Mouse (Mus musculus): ENCODE measurements around the gene Ldlr.
A peak's percentile ranks its signal among the peaks of the same experiment; 100 is the strongest.
"Not testable (repeated sequence)": the region's sequence is repeated elsewhere in the genome, so short reads cannot be mapped to it uniquely, and the experiment has no call there.

The Ldlr gene

DNA sequence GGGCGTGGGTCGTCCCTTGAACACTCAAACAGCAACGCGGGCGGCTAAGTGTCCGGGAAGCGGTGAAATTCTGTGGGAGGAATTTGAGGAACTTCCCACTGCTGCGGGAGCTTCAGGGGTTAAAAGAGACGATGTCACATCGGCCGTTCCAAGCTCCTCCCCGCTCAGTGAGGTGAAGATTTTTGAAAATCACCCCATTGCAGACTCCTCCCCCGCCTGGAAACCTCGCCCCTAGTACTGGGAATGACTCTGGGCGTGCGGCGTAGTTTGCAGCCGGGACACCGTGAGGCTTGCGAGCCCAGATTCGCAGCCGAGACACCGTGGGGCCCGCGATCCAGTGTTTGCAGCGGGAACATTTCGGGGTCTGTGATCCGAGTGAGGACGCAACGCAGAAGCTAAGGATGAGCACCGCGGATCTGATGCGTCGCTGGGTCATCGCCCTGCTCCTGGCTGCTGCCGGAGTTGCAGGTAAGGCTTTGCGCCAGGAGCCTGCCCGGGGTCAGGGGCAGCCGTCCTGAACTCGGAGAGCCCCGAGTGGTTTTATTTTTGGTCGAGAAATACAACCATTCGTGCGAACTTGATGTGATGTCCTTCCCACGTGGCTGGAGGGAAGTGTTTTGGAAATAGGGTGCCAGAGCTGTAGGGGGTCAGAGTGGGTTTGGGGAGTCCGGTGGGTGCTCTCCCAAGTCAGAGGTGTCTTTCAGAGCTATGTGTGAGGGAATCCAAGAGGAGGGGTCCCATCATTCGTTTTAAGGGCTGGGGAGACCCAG lies at the start of gene Ldlr:
TSS of gene Ldlr (plus strand) at position 107 of the 770 bp plus-strand sequence.
- DNase-seq, result peak; percentile 54 to 58

DNA sequence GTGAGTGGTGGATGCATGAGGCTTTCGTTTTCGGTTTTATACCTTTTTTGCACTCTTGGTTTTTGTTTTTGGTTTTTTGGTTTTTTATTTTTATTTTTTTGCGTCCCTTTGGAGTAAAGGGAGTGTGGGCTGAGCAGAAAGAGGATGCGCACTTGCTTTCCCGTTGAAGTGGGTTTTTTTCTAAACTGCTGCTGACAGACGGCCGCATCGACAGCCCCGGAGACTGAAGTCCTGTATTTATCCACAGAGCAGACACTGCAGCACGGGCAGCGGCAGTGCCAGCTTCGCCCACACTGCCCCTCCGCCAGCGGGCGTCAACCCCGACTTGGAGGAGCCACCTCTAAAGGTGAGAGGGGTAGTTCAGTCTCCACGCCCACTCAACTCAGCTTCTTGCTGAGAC lies 45.6 kb upstream of the Ldlr start:
- DNase-seq, result no peak

DNA sequence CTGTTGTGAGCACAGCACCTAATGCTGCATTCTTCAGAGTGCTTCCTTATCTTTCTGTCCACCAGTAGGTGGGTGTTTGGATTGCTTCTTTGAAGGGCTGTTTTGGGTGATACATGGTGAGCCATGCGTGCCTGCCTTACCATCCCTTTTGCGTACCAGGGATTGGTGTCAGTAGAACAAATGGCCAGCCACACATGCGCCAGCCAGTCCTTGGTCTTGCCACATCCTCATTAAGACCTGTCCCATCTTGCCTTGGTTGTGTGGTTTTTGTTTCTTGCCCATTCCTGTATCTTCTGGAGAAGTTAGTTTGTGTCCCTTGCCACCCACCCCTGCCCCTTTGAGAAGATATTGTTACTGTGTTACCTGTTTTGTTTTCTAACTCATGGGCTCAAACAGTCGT lies 42.8 kb upstream of the Ldlr start:
- DNase-seq, result no peak

DNA sequence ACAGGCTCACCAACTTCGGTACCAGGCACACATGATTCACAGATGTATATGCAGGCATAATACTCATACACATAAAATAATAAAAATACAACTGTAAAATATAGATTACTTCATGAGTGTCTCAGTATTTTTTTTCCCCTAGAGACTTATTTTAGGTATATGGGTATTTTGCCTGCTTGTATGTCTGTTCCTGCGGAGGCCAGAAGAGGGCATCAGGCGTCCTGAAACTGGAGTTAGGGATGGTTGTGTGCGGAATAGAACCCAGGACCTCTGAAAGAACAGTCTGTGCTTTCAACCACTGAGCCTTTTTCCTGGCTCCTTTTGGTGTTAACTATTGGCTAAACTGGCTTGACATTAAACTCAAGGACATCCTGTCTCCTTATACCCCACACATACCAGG lies 40.5 kb upstream of the Ldlr start:
- no peak for DNase-seq

DNA sequence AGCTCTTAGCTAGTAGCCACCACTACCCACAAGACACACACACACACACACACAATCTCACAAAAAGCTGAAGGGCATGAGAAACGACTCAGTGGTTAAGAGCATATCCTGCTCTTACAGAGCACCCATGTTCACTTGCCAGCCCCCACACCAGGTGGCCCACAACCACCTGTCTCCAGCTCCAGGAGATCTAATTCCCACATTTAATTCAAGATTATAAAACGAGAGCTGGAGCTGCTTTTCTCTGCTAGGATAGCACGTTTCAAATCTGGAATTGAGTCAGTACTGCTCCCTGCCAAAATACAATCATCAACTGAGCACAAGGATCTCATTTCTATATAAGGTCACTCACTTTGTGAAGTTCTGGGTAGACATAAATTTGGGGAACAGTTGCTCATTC lies 39.4 kb upstream of the Ldlr start:
- no peak for DNase-seq

DNA sequence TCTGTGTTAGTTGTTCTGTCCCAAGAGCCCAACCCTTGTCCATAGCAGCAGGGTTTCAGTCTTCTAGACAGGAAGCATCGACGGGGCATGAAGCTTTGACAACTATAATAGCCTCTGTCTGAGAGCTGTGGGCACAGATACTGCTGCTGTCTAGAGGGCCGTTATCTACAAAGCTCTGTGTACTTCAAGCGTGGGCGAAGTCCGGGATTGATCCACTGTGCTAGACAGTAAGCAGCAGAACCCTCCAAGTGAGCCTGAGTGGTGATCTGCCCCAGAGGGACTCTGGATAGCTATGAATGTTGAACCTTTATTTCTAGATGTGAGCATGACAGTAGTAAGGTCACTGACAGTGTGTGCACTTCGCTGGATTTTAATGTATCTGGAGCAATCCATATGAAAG lies 34.7 kb upstream of the Ldlr start:
- no peak for DNase-seq

DNA sequence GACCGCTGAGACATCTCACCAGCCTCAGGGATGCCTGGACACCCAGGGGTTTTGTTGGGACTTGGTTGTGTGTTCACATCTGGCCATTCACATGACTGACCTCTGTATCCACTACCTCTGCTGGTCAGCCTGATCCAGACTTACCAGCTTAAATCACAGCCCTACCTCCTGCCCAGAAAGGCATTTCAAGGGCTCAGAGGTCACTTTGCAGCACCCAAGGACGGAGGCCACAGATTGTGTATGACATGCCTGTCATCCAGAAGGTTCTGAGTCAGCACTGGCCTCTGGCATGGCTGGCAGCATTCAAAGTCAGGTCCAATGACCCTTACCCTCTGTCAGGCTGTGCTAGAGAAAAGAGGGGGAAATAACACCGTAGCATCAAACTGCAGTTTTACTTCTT lies 33.3 kb upstream of the Ldlr start:
- no peak for DNase-seq

DNA sequence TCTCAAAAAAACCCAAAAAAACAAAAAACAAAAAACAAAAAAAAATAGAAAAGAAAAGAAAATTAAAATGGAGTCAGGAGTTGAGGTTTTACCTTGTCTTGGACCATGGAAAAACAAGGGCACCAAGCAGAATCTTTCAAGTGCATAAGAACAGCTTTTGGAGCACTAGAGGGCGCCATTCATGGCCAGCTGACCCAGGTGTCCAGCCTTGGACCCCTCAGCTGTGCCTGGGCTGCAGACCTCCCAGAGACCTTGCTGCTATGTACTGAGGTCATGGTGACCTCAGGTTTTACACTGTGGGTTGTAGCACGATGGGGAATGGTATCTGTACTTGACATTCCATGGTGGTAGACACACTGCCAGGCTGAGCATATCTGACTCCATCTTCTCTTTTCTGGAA lies 31.4 kb upstream of the Ldlr start:
- DNase-seq, result peak; percentile 22 to 36

DNA sequence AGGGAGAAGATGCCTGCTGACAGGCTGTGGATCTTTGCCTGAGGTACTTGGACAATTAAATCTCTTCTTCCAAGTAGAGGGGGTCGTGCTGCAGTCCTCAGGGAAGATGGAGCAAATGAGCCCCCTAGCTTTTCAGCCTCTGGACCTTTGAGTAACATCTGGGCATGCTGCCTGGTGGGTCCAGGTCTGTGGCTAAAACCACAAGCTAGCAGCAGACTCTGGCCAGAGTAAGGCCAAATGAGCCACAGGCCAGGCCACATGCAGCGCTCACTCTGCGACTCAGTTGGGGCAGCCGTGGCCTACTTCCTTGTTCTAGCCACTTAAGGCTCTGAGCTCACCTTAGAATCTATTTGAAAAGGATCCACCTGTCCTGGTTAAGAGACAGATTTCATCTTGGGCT lies 30.8 kb upstream of the Ldlr start:
- DNase-seq, result no peak

DNA sequence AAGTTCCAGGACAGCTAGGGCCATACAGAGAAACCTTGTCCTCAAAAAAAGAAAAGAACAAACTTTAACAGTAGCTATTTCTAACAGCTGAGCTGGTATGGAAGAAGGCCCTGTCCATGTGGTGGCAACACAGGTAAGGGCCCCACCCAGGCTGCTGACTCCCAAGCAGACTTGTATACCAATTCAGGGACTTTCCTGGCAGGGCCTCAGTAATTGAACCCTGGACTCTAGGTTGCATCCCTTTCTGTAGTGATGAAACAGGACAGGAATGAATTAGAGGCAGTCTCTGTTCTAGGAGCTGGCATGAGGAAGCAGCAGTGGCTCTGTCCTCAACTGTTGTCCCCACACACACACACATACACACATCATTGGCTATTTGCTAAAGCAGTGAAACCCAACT lies 29.2 kb upstream of the Ldlr start:
- no peak for DNase-seq

DNA sequence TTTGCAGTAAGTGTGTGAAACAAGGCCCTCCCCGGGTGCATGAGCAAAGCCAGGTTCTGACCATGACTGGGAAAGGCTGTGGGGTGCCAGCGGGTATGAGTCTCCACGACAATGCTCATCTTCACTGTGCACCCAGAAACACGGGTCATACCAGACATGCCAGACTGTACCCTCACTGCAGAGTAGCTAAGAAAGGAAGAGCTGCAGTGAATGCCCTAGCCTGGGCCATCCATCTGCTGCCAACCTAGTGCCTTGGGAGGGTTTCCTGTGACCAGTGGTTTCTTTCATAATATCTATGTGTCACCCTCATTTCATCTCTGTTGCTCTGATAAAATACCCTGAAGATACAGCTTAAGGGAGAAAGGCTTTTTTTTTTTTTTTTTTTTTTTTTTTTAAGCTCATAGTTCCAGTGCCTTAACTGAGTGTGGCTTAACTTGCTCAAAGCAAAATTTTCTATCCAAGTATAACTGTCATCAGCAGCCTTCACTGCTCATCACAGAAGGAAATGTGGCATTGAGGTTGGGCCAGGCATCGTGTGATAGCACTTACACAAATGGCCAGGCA lies 28.0 kb upstream of the Ldlr start:
- no peak for DNase-seq

DNA sequence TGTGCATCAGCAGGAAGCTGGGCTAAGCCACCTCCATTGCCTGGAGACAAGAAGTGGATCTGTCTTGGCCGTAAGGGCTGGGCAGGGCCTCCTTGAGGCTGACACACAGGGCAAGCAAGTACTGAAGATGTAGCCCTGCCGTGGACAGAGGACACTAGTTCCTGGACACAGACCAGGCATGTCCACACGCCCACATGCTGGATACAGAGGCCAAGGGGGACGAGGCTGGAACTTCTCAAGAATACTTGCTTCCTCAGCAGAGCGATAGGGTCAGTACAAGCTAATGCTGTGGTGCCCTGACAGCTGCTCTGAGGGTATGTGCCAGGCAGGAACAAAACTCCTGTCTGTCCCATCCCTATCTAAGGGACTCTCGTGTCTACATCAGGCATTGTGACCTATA lies 26.2 kb upstream of the Ldlr start:
- DNase-seq, result no peak

DNA sequence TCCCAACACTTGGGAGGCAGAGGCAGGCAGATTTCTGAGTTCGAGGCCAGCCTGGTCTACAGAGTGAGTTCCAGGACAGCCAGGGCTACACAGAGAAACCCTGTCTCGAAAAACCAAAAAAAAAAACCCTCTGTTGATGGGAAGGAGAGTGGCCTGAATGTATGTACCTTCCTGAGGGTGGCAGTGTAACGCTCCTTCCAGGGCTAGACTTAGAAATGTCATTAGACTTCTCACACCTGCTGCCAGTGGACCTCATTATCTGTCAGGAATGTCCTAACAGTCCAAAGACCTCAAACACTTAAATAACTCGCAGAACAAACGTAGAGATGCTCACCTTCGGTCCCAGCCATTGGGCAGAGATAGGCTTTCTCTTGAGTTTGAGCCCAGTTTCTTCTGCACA lies 24.0 kb upstream of the Ldlr start:
- DNase-seq, result not testable (repeated sequence)

DNA sequence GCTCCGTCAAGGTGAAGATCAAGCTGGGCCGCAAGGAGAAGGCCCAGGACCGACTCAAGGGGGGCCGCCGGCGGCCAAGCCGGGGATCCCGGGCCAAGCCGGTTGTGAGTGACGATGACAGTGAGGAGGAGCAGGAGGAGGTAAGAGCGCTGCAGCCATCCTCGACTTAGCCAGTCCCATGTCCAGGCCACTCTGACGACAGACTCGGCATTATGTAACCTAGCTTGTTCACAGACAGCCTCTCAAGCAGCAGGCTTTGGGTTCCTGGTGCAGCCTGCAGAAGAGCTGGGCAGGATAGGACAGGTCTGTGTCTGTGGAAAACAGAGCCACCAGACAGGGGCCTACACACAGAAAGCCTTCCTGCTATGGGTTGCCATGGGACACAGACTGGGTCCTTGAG lies 22.2 kb upstream of the Ldlr start:
- no peak for DNase-seq

DNA sequence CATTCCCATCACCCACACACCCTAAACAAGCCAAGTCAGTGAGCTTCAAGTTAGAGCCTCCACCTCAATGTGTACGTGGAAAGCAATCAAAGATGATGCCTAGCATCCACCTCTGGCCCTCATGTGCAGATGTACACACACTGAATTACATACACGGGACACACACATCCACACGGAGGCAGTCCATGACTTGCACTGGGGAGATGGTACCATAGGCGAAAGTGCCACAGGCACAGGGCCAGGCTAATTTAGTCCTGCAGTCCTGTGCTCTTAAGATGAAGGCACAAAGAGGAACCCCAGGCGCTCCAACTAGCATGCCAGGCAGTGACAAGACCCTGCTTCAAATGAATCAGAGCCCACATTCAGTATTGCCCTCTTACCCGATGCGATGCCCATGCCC lies 19.8 kb upstream of the Ldlr start:
- DNase-seq, result no peak

DNA sequence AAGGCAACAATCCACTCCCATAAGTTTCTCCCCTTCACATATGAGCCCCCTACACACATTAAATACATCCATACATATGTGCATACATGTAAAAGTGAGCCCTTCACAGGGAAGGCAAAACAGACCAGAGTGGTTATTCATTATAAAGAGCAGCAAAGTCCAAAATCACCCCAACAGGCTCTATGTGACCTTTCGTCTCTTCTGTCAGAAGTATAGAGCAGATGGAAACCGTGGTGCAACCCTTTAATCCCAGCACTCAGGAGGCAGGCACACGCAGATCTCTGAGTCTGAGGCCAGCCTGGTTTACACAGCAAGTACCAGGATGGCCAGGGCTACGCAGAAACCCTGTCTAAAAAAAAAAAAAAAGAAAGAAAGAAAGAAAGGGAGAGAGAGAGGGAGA lies 17.2 kb upstream of the Ldlr start:
- DNase-seq, result no peak

DNA sequence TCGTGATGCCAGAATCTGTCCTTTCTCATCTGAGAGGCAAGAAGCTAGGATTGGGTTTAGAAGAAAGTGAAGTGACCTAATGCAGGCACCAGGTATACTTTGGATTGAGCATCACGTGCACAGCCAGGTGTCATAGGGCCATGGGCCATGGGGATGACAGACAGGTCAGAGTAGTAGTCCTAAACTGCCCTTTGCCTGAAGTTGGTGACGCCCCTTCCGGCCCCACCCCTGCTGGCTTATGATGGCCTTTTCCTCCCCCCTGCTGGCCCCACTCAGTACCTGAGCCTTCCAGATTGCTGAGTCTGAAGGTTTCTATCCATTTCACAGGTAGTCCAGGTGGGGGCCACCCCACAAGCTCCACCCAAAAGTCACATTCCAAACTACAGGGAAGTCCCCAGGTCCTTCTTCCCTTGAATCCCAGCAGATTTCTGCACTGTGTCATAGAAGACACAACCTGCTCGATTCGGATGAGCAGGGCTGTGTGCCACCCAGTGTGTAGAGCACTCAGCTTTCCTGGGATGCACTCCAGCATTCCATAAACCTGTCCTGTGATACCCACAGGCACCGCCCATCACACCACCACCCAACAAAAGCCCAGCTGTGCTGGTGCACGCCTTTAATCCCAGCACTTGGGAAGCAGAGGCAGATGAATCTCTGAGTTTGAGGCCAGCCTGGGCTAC lies 16.6 kb upstream of the Ldlr start:
- DNase-seq, result no peak

DNA sequence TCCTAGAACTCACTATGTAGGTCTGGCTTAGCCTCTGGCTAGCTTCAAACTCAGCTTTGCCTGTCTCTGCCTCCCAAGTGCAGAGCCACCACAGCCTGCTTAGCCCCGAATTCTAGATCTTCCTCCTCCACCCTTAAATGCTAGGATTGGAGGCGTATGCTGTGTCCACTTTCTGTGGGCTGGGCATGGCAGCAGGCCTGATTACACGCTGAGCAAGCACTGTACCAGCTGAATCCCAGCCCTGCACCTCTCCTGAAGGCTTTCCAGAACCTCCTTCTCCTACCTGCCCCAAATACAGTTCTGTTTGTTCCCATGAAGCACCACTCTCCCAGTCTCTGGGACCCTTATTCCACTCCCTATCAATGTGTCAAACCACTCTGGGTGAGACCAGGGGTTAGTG lies 13.9 kb upstream of the Ldlr start:
- no peak for DNase-seq

DNA sequence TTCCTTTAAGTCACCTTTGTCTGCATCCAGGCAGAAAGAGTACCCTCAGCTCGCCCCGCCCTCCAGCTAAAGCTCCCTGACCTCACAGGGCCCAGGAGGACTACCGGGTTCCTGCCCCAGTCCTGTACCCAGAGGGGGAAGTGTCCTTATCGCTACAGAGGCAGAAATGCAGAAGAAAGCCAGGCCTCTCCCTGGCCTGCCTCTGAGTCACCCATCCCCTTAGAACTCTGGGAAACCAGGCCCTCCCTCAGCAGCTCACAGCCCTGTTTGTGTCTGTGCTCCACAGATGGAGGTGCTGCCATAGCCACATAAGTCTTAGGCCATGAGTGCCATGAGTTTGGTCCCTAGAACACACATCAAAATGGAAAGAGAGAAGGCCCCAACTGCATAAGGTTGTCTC lies 8.0 kb upstream of the Ldlr start:
- peak in 1 of 2 experiments; percentile 10 for DNase-seq

DNA sequence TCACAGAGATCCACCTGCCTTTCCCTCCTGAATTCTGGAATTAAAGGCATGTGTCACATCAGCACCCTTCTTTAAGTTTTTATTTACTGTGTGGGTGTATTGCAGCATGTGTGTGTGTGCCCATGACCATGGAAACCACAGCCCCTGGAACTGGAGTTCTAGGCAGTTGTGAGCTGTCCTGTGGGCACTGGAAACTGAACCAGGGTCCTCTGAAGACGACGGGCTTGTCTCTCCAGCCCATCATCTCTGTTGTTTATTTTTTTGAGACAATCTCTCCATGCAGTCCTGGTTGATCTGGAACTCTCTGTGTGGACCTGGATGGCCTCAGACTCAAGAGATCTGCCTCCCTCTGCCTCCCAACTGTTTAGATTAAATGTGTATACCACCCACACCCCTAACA lies 6.3 kb upstream of the Ldlr start:
- DNase-seq, result no peak

DNA sequence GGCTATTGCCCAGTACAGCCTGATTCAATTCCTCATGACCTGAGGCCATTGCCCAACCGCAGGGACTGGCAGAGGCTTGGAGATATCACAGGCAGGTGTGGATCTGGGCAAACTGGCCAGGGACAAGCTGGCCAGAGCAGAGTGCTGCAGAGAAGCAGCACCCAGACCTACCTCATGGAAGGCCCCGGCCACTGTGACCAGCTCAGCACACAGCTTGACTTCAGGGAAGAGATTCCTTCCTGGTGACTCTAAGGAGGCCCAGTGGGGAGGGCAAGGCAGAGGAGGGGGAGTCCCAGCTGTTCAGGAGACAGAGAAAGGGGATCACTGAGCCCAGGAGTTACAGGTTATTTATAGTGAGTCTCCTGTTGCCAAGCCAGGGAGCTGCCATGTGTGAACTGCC lies 2.2 kb upstream of the Ldlr start:
- DNase-seq, result no peak

DNA sequence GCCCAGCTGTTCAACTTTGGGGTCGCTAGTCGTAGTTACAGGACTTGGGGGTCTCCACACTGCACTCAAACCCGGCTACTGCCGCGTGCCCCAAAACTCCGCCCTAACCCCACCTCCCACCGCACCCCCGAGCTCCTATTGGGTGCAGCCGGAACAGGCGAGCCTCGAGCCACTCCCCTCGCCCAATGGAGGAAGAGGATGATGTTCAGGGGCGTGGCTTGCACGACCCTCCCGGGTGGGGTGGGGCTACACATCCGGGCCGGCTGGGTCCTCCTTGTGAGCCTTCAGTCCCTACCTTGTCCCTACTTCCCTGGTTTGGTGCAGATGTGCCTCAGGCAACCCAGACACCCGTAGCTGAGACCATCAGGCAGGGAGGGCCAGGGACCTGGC lies 859 bp downstream of the Ldlr start:
- peak; percentile 84 to 85 for DNase-seq

DNA sequence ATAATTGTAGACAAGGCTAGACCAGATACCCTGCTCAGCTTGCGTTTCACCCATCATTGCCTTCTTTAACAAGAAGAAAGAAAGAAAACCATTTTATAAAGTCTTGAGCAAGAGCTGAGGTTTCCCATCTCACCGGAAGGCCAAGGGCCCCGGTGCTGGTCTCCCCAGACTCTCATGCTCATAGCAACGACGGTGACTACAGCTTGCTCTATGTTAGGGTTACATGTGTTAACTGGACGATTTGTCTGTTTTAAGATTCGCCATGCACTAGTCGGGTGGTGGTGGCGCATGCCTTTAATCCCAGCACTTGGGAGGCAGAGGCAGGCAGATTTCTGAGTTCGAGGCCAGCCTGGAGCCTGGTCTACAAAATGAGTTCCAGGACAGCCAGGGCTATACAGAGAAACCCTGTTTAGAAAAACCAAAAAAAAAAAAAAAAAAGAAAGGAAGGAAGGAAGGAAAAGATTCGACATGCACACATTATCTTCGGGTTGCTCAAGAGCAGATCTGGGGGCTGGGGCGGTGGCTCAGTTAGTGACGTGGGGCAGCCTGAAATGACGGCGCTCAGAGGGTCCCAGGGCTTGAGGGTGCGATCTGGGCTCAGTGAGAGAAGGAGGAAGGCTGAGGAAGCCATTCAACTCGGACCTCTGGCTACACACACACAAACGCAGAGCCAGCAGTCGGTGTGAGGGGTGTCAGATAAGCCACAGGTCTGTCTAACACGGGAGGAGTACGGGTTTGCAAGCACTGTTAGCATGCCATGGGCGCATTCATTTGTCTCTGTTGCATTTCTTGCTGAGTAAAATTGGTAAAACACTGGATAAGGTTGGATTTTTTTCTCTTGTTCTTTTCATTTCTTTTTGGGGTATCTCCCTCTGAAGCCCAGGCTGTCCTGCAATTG lies 2.2 kb downstream of the Ldlr start:
- no peak for DNase-seq

Measured in B cell, adult 2 months (primary cell).